Mouse (Mus musculus): ENCODE measurements at regions not wholly inside any gene's neighbourhood (a gene's known extent, or its start where the extent isn't known, plus 50 kb on each side); places are given as distances from the start of the nearest gene placed in this dataset.
A peak's percentile ranks its signal among the peaks of the same experiment; 100 is the strongest.

GRCm38 (mm10) chr2:54154501-54155183 is 69.3 kb upstream of the Rprm start:
- DNase-seq (ENCODE audit: low spot score in 2 of 2): no peak
- intact Hi-C loops (cut with DNase I): no loop called here

DNA sequence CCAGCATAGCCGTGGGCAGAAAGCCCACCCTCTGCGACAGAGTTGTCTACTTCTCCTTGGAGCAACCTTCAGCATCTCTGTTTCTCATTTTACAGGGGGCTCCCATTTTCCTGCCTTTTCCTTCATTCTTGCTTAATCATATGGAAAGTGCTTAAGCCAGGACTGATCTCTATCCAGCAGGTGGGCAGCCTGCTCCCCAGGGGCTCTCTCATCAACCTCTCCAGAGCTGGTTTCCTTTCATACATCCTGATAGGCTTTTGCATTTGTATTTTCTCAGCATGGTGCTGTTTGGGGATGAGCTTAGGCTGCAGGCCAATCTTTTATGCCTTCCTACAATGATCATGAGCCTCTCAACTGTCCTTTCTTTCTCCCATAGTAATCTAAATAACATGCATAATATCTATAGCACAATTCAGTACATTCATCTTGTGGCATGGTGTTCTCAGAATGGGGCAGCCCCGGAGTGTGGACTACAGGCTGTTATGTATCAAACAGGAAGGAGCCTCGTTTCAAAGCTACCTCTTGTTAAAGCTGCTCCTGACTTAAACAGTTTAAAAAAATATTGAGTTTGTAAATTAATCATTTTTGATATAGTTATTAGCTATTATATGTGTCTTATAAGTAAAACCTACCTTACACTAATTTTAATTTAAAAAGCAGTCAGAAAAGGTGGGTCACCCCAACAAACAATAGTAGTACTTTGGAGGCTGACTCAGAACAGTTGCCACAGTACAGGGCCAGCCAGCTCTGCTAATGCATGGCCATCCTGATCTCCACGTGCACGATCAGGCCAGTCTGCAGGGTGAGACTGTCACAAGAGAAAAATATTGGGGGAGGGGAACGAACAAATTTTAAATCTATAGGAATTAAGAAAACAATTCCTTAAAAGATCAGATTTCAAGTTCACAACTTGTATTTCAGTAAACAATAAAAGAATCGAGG is 73.6 kb upstream of the Rprm start:
- intact Hi-C loops (cut with DNase I): no loop called here
- DNase-seq (ENCODE audit: low spot score in 2 of 2): no peak

- DNase-seq (ENCODE audit: low spot score in 2 of 2): no peak
- intact Hi-C loops (cut with DNase I): no loop called here
Observed at GRCm38 (mm10) chr2:54177549-54177948, 92.2 kb upstream of the Rprm start.

GRCm38 (mm10) chr2:54190828-54191227 is 105.5 kb upstream of the Rprm start:
- DNase-seq (ENCODE audit: low spot score in 2 of 2): no peak
- intact Hi-C loops (cut with DNase I): no loop called here

DNA sequence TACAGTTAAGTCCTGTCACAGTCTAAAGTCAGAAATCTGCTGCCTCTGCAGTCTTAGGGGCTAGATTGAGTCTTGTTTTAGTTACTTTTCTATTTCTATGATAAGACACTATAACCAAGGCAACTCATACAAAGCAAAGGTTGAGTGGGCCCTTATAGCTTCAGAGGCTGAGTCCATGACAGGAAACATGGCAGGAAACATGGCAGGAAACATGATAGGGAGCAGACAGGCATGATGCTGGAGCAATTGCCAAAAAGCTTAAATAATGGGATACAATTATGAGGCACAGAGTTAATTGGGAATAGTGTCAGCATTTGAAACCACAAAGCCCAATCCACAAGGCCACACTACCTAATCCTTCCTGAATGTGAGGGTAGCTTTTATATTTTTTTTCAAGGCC is 113.0 kb upstream of the Rprm start:
- intact Hi-C loops (cut with DNase I): no loop called here
- no peak for DNase-seq (ENCODE audit: low spot score in 2 of 2)

DNA sequence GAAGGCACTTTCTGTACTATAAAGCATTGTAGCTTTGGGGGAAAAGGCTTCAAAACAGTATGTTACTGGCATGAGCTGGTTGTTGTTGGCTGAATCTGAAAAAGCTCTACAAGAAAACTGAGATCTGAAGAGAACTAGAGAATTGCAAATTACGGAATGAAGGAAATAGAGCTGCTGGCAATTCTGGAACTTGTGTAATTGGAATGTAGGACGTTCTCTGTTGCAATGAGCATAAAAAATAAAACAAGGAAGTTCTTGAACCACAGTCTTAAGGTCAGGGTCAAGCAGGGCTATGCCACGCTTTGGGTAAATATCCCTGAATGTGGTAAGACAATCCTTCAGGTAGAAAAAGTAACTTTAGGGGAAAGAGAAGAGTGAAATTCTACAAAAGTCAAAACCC is 130.2 kb upstream of the Rprm start:
- DNase-seq (ENCODE audit: low spot score in 2 of 2): no peak
- intact Hi-C loops (cut with DNase I): no loop called here

GRCm38 (mm10) chr2:54228613-54229012 is 143.3 kb upstream of the Rprm start:
- intact Hi-C loops (cut with DNase I): loop anchor here (2.0 kb wide), 1 partner anchor 208 kb away; the partner anchor contains the start of gene Galnt13
- DNase-seq (ENCODE audit: low spot score in 2 of 2): no peak

GRCm38 (mm10) chr2:54229016-54229415 is 143.7 kb upstream of the Rprm start:
- intact Hi-C loops (cut with DNase I): loop anchor here (2.0 kb wide), 1 partner anchor 208 kb away; the partner anchor contains the start of gene Galnt13
- DNase-seq (ENCODE audit: low spot score in 2 of 2): peak; percentile 3 to 11

DNA sequence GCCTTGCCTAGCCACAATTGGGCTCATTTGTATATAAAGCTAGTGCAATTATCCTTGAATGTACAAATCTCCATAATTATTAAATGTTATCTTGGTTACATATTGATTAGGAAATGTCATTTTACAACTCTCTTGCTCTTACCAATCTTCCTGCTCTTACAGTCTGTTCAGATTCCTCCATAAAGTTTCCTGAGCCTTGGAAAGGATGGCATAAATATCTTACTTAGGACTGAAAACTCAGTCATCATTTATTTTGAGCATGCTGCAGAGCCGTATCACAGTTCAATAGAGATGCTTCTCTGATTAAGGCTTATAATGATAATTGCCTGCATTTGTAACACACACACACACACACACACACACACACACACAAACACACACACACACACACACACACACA is 151.4 kb upstream of the Rprm start:
- no peak for DNase-seq (ENCODE audit: low spot score in 2 of 2)
- intact Hi-C loops (cut with DNase I): no loop called here

DNA sequence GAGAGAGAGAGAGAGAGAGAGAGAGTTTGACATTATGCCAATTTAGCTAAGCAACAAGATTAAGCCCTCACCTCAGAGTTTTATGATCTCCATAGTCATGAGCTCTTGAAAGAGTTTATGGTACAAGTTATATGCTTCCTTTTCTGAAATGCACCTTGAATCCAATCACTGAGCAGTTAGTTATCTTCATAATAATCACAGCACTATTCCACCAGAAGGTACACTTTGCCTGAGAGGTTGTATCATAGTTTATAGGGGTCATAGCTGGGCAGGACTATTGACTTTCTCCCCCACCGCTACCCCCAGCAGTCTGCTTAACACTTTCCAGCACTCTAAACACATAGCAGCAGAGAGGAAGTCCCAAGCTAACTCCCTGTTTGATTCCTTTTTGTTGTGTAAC is 151.8 kb upstream of the Rprm start:
- intact Hi-C loops (cut with DNase I): no loop called here
- DNase-seq (ENCODE audit: low spot score in 2 of 2): no peak

DNA sequence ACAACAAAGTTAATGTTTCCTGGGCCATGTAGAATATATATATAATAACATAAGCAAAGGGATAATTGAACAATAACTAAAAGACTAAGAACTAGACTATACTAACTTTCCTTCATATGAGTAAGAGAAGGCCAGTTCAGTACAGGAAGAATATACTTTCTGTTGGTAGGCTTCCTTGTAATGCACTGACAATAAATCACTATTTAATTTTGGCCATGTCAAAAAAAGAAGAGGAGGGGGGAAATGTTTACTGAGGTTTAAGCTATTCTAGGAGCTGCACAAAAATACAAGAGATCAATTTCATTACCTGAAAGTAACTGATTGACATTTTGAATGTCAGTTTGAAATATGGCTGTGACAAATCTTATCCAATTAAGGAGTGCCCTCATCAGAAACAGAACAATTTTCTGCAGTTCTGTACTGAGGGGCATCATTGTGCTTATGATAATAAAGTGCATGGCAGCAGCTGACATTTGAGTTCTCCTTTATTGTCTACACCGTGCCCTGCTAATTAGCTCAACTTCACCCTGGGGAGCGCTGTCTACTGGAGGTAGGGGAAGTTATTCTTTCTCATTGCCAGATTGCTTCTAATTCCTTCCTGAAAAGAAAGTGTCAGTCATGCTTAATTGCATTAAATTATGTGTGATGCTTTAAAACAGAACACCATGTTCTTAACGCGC is 171.2 kb upstream of the Galnt13 start:
- intact Hi-C loops (cut with DNase I): no loop called here
- DNase-seq (ENCODE audit: low spot score in 2 of 2): no peak

DNA sequence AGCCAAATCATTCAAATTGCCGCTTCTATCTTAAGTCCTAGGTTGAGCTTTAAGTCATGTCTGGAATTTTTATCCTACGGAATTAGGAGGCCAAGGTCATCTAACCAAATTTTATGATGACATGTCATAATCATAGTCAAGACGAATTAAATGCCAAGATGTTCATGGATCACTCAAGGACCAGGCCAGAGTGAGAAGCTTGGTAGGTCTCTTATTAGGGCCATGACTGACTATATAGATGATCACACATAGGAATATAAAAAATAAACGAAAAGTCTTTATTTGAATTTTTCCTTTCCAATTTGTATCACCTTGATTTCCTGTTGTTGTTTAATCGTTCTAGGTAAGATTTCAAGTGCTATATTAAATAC is 170.7 kb upstream of the Galnt13 start:
- intact Hi-C loops (cut with DNase I): no loop called here
- DNase-seq (ENCODE audit: low spot score in 2 of 2): no peak

- no peak for DNase-seq (ENCODE audit: low spot score in 2 of 2)
- intact Hi-C loops (cut with DNase I): no loop called here
Observed at GRCm38 (mm10) chr2:54281966-54282365, 154.2 kb upstream of the Galnt13 start.

DNA sequence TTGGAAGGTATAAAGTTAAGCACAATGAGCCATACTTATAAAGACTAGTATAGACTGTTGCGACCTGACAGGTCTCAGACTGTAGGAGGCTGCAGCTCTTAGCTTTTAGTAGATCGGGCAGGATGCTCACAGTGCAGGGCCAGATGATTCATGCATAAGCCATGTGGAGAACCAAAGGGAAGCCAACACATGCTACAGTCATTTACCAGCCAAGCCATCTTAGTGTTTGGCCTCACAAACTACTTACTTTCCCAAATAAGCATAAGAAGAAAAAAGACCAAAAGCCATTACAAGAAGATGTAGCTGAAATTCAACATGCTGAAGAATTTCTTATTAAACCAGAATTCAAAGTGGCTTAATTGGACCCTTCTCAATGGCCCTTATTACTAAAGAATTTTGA is 152.2 kb upstream of the Galnt13 start:
- intact Hi-C loops (cut with DNase I): no loop called here

GRCm38 (mm10) chr2:54305473-54305872 is 130.6 kb upstream of the Galnt13 start:
- intact Hi-C loops (cut with DNase I): no loop called here
- no peak for DNase-seq (ENCODE audit: low spot score in 2 of 2)

More for the DNA sequence above, 152.2 kb upstream of the Galnt13 start:
- DNase-seq (ENCODE audit: low spot score in 2 of 2): no peak

DNA sequence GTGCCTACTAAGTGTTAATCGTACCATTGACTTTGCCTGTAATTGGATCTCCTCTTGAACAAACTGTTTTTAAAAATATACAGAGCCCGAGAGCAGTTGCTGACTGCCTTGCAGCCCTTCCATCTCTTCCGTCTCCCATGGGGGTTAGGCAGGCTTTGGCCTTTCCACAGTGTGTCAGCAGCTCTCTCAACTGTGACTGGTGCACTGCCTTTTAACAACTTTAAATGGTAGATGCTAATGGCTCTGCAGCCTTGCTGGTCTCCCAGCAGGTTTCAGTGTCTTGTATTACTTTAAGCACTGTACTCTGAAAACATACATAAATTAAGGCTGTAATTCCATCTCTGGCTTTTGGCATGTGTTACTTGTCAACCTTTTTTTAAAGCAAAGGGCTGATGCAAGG is 117.6 kb upstream of the Galnt13 start:
- intact Hi-C loops (cut with DNase I): no loop called here
- no peak for DNase-seq (ENCODE audit: low spot score in 2 of 2)

- intact Hi-C loops (cut with DNase I): no loop called here
- no peak for DNase-seq (ENCODE audit: low spot score in 2 of 2)
Observed at GRCm38 (mm10) chr2:54366963-54367362, 69.2 kb upstream of the Galnt13 start.

DNA sequence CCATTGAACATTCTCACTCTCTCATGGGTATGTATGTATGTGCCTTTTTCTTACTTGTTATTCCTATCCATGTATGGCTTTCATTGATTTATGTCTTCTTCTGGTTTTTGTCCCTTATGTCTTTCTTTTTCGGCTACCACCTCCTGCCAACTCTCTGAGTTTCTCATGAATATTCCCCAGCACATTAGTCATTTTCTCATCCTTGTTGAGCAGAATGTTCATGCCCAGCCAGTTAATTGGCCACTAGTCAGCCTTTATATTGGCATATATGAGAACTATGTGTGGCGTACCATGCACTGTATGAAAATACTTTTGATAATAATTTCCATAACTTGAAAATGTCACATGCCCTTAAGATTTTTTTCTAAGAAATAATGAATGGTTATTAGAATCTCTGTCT is 56.8 kb upstream of the Galnt13 start:
- intact Hi-C loops (cut with DNase I): no loop called here
- DNase-seq (ENCODE audit: low spot score in 2 of 2): peak in 1 of 2 experiments; percentile 46
